Mouse (Mus musculus) pancreas, adult 10 weeks (tissue): ENCODE measurements around the gene Zfp566. TPM values are rescaled to one million over a fixed set of nuclear protein-coding genes. Genes with fewer than 3 reads are reported as not detected.

Experiments
- polyA plus RNA-seq: library from polyadenylated mRNA; stranded (reverse); fragments of 350-450 nt; fragmentation: Illumina TruSeq; extraction: RNeasy Lipid Tissue Mini Kit (QIAGEN cat#74804); gene quantifications from one replicate; pipeline ENCODE4 v1.2.3, GENCODE M21; 2015; ENCODE audit warnings: low read depth, low replicate concordance; ENCODE audit not compliant: insufficient read depth

Zfp566 gene
- 1.6 TPM for polyA plus RNA-seq

GRCm38 (mm10) chr7:30090092-30090969 is at the start of gene Zfp566, which contains the start of gene Gm26920:
Gene Zfp566, minus strand, starts transcription at chr7:30090527.
Gene Gm26920, minus strand, starts transcription at chr7:30090410.

DNA sequence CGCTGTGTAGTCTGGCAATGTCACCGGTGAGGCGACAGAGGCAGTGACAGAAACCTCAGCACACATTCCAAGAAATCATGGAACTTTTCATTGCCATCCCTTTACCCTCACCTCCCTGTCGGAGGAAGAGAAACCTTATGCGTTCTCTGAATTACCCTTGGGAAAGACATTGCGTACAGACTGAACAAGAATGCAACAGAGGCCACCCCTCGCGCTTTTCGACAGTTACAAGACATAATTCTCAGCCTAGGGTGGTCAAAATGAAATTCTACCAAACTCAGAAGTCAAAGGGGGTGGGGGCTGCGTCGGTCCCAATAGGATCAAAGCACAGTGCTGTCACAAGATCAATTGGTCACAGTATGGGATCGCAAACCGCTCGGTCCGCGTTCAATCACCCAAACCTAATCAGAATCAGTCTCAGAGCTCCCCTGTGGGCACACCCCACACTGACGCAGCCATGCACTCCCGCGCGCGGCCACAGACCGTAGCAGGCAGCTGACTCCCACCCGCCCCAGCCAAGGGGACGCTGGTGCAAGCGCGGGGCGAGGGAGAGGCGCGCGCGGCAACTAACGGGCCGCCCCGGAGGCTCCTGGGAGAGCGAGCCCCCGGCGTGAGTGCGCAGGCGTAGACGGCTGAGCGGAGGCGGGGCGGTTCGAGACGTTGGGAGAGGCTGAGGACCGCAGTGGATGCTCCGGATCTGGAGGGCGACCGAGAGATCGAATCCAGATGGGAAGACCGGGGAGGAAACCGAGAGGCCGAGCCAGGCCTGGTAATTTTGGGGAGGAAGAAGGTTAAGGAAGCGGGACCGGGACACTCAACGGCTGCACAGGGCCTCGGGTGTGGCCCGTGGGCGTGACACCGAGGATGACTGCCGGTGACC is 31.2 kb upstream of the Zfp566 start, which contains the start of gene Zfp382:
Gene Zfp382, plus strand, starts transcription at position 635 of the 880 bp plus-strand sequence.

DNA sequence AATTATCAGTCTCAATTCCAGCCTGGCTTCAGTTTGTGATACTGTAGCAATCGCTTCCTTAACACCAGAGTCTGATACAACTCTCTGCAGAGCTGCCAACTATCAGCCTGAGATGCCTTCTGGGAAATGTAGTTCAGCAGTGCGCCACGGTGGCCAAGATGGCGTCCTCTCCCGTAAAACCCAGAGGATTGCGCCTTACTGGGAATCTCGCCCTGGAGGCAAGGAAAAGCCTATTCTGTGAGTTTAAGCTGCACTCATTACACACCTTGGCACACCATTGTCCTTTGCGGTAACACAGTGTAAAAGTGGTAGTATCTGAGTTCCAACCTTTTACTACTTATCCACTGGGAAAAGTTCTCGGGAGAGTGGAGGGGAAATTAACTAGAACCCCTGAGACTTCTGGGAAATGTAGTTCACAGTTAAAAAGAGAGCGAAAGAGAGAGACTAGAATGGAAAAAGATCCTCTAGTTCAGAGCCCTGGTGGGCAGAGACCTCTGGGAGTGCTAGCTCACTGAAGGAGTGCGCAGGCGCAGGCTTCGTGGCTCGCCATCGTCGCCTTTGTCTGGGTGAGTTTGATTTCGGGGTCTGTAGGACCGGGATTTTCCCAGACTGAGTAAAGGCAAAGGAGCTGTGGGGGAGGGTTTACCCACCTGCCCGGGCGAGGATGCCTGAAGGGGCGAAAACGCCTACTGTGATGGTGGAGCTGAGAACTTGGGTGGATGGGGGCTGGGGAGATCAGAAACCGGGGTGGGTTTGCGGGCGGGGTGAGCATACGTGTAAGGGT is 4.5 kb upstream of the Zfp566 start, which contains the start of gene Zfp260:
Gene Zfp260, plus strand, starts transcription at position 132 of the 784 bp plus-strand sequence.

DNA sequence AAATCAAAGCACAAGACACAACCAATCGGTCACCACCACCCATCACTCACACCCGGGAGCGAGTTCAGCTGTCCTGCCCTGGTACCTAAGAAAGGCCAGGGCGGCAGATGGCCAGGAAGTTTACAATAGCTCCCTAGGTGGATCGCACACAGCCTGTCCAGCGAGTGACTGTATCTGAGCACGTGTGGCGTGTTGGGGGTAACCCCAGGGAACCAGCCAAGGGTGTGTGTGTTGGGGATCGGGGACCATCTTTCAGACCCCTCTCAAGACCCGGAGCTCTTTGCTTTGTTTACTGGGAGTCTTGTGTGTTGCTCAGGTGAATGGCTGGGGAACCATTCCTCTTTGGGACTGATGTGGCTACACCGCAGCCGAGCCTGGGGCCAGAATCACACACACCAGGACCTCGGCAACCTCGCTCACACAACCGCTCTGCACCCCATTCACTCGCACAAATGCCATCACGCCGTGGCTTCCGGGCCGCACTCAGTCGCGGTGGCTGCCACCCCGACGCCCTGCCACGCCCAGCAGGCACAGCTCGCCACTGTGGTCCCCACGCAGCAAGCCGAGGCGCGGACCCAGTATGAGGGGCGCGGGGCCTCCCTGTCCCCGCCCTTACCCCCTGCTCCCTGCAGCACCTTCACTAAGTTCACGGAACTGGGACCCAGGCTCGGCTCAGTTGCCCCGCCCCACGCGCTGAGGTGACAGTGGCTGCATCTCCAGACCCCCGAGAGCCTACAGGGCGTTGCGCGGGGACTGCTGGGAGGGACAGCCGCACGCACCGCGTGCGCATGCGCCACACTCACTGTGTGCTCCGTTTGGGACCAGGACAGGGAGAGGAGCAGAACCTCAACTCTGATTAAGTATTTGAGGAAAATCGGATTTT is 17.9 kb downstream of the Zfp566 start, which contains the start of gene Zfp82:
Gene Zfp82, minus strand, starts transcription at position 755 of the 883 bp plus-strand sequence.

GRCm38 (mm10) chr7:30050882-30051548 is 39.3 kb downstream of the Zfp566 start, which contains the start of gene Zfp14:
Gene Zfp14, minus strand, starts transcription at chr7:30051380.

Other genes starting within 250 kb of the Zfp566 start
- not detected for gene Zfp940, start 236.9 kb downstream of the Zfp566 start, polyA plus RNA-seq
- 4.2 TPM for gene Zfp420, start 230.5 kb downstream of the Zfp566 start, polyA plus RNA-seq
- gene Zfp27, start 184.0 kb downstream of the Zfp566 start, polyA plus RNA-seq: 0.68 TPM
- gene Zfp383, start 182.3 kb downstream of the Zfp566 start, polyA plus RNA-seq: 1.1 TPM
- gene Zfp74, start 136.4 kb downstream of the Zfp566 start, polyA plus RNA-seq: 2.8 TPM
- gene Zfp568, start 106.6 kb downstream of the Zfp566 start, polyA plus RNA-seq: 2.1 TPM
- 2.0 TPM for gene Zfp14, start 39.1 kb downstream of the Zfp566 start, polyA plus RNA-seq
- gene Zfp82, start 17.6 kb downstream of the Zfp566 start, polyA plus RNA-seq: 0.46 TPM
- not detected for gene Gm26920, start 117 bp downstream of the Zfp566 start, polyA plus RNA-seq
- gene Zfp260, start 4.2 kb upstream of the Zfp566 start, polyA plus RNA-seq: 13.3 TPM
- 0.52 TPM for gene Zfp382, start 31.4 kb upstream of the Zfp566 start, polyA plus RNA-seq
- 8.6 TPM for gene Zfp146, start 79.2 kb upstream of the Zfp566 start, polyA plus RNA-seq
- 5.2 TPM for gene Cox7a1, start 93.6 kb upstream of the Zfp566 start, polyA plus RNA-seq
- gene Capns1, start 108.3 kb upstream of the Zfp566 start, polyA plus RNA-seq: 105 TPM
- 17.6 TPM for gene Polr2i, start 141.4 kb upstream of the Zfp566 start, polyA plus RNA-seq
- 22.9 TPM for gene Tbcb, start 141.7 kb upstream of the Zfp566 start, polyA plus RNA-seq
- not detected for gene Ovol3, start 145.2 kb upstream of the Zfp566 start, polyA plus RNA-seq
- not detected for gene Thap8, start 189.6 kb upstream of the Zfp566 start, polyA plus RNA-seq
- 1.3 TPM for gene Wdr62, start 189.9 kb upstream of the Zfp566 start, polyA plus RNA-seq
- gene Clip3, start 201.2 kb upstream of the Zfp566 start, polyA plus RNA-seq: 6.7 TPM
- gene Alkbh6, start 218.2 kb upstream of the Zfp566 start, polyA plus RNA-seq: 10.9 TPM
- 122 TPM for gene Syne4, start 224.3 kb upstream of the Zfp566 start, polyA plus RNA-seq
- gene E130208F15Rik, start 231.2 kb upstream of the Zfp566 start, polyA plus RNA-seq: not detected
- gene Sdhaf1, start 233.4 kb upstream of the Zfp566 start, polyA plus RNA-seq: 3.9 TPM